Mouse (Mus musculus) liver, embryonic 11.5 days (tissue): Measurements from ENCODE around the gene Mtfr1l. TPM values are rescaled to one million over a fixed set of nuclear protein-coding genes. Genes with fewer than 3 reads are reported as not detected.

Experiments
- ATAC-seq: fragments of 200-750 bp; cut with Nextera tagmentation; replicated peaks from 2 replicates; pipeline ENCODE4 v1.8.0; 2017; ENCODE audit warnings: moderate number of reproducible peaks, mild to moderate bottlenecking, moderate TSS enrichment, moderate library complexity; ENCODE audit not compliant: low FRiP score
- DNase-seq: peaks from one replicate; pipeline ENCODE4 v3.0.0-alpha.2; 2017; ENCODE audit warnings: low spot score
- H3K27ac ChIP-seq: fragments of 300-500 bp; sonication (generic); 2 replicates; pipeline ENCODE4 v1.5.1; 2014; ENCODE audit warnings: mild to moderate bottlenecking, low read depth, low read length, control low read depth
- H3K27me3 ChIP-seq: fragments of 300-500 bp; sonication (generic); replicated peaks from 2 replicates; pipeline ENCODE4 v1.6.1; 2014; ENCODE audit warnings: low read length, mixed read lengths; ENCODE audit not compliant: control insufficient read depth, insufficient read depth
- H3K36me3 ChIP-seq: fragments of 300-500 bp; sonication (generic); 2 replicates; pipeline ENCODE4 v1.6.1; 2014; ENCODE audit warnings: mild to moderate bottlenecking, low read length, moderate library complexity, mixed read lengths; ENCODE audit not compliant: control insufficient read depth, insufficient read depth
- H3K4me1 ChIP-seq: fragments of 300-500 bp; sonication (generic); replicated peaks from 2 replicates; pipeline ENCODE4 v1.6.1; 2014; ENCODE audit warnings: low read length, mixed read lengths; ENCODE audit not compliant: control insufficient read depth, insufficient read depth
- H3K4me2 ChIP-seq: fragments of 300-500 bp; sonication (generic); 2 replicates; pipeline ENCODE4 v1.6.1; 2014; ENCODE audit warnings: mild to moderate bottlenecking, control low read depth, moderate library complexity
- H3K4me3 ChIP-seq: fragments of 300-500 bp; sonication (generic); 2 replicates; pipeline ENCODE4 v1.5.1; 2014; ENCODE audit warnings: low read depth, low read length, control low read depth
- H3K9ac ChIP-seq: fragments of 300-500 bp; sonication (generic); 2 replicates; pipeline ENCODE4 v1.6.1; 2014; ENCODE audit warnings: low read depth, low read length, control low read depth
- H3K9me3 ChIP-seq: fragments of 300-500 bp; sonication (generic); 2 replicates; pipeline ENCODE4 v1.6.1; 2016; ENCODE audit warnings: low read length, inconsistent platforms, mixed read lengths; ENCODE audit not compliant: control insufficient read depth
- whole genome bisulfite sequencing: fragments of 180-500 bp; shearing (Covaris S2); extraction: QIAGEN DNeasy Blood & Tissue Kit; methylation state at CpG from one replicate; pipeline ENCODE4 v1.1.7; 2014; 5-methylcytosine and 5-hydroxymethylcytosine counted together
- polyA plus RNA-seq: library from polyadenylated mRNA; unstranded; fragments of >200 nt; fragmentation: Nextera tagmentation; extraction: Ambion mirVana; gene quantifications from 2 replicates; pipeline ENCODE4 v1.2.1, GENCODE M21; 2014

Mtfr1l gene
- polyA plus RNA-seq, 1 experiment from 2014 or later: 107 TPM

GRCm38 (mm10) chr4:134483078-134483688 is 52.0 kb downstream of the Mtfr1l start:
- ATAC-seq (no peak), DNase-seq (no peak)
- Histone ChIP-seq H3K4me2 (no peak overlapping the region), H3K4me1 (no peaks in the 10 kb centered on the region), H3K9me3 (no peaks in the 10 kb centered on the region), H3K4me3 (no peak overlapping the region), H3K9ac (no peak overlapping the region), H3K27me3 (0 out of 2 replicates have a peak, but pooled peaks cover 7% of the 10 kb centered on the region), H3K27ac (no peak overlapping the region), H3K36me3 (no peaks in the 10 kb centered on the region)
- WGBS: 68% methylated on average over 6 of the region's 6 CpGs

GRCm38 (mm10) chr4:134482442-134482841 is 52.7 kb downstream of the Mtfr1l start:
- Histone ChIP-seq H3K9me3 (no peaks in the 10 kb centered on the region), H3K4me2 (no peak overlapping the region), H3K36me3 (no peaks in the 10 kb centered on the region), H3K9ac (no peak overlapping the region), H3K4me3 (no peak overlapping the region), H3K27me3 (0 out of 2 replicates have a peak, but pooled peaks cover 7% of the 10 kb centered on the region), H3K27ac (no peak overlapping the region), H3K4me1 (no peaks in the 10 kb centered on the region)
- no peak for DNase-seq
- no peak for ATAC-seq
- 74% methylated on average over 8 of the region's 8 CpGs for whole genome bisulfite sequencing

GRCm38 (mm10) chr4:134481270-134481669 is 53.9 kb downstream of the Mtfr1l start:
- H3K4me1 ChIP-seq: no peaks in the 10 kb centered on the region; the same call in 1 of the 2 replicates
- no peak overlapping the region for H3K9ac ChIP-seq
- no peak overlapping the region for H3K27ac ChIP-seq
- ATAC-seq (no peak), DNase-seq (no peak)
- H3K27me3 ChIP-seq: 0 out of 2 replicates have a peak, but pooled peaks cover 7% of the 10 kb centered on the region
- 52% methylated on average over 6 of the region's 6 CpGs for WGBS
- peaks cover 3% of the 10 kb centered on the region; the same call in 1 of the 2 replicates for H3K36me3 ChIP-seq
- H3K9me3 ChIP-seq: no peaks in the 10 kb centered on the region
- no peak overlapping the region for H3K4me2 ChIP-seq
- H3K4me3 ChIP-seq: no peak overlapping the region

GRCm38 (mm10) chr4:134480864-134481263 is 54.3 kb downstream of the Mtfr1l start:
- DNase-seq (no peak), ATAC-seq (peak; percentile 54)
- WGBS: 21% methylated on average over 6 of the region's 6 CpGs
- no peaks in the 10 kb centered on the region for H3K9me3 ChIP-seq
- H3K4me1 ChIP-seq: no peaks in the 10 kb centered on the region; the same call in 1 of the 2 replicates
- H3K4me3 ChIP-seq: no peak overlapping the region
- H3K27me3 ChIP-seq: 0 out of 2 replicates have a peak, but pooled peaks cover 7% of the 10 kb centered on the region
- no peak overlapping the region for H3K27ac ChIP-seq
- H3K36me3 ChIP-seq: peaks cover 5% of the 10 kb centered on the region
- H3K9ac ChIP-seq: no peak overlapping the region
- H3K4me2 ChIP-seq: no peak overlapping the region

- H3K4me3 ChIP-seq: no peak overlapping the region
- peaks cover 9% of the 10 kb centered on the region for H3K36me3 ChIP-seq
- H3K9ac ChIP-seq: no peak overlapping the region
- DNase-seq: no peak
- ATAC-seq: no peak
- no peak overlapping the region for H3K27ac ChIP-seq
- WGBS: 79% methylated on average over 4 of the region's 4 CpGs
- no peaks in the 10 kb centered on the region for H3K9me3 ChIP-seq
- 0 out of 2 replicates have a peak, but pooled peaks cover 7% of the 10 kb centered on the region for H3K27me3 ChIP-seq
- no peak overlapping the region for H3K4me2 ChIP-seq
- no peaks in the 10 kb centered on the region; the same call in 1 of the 2 replicates for H3K4me1 ChIP-seq
Observed at GRCm38 (mm10) chr4:134479839-134480238, 55.3 kb downstream of the Mtfr1l start.

GRCm38 (mm10) chr4:134478031-134478430 is 57.2 kb downstream of the Mtfr1l start:
- DNase-seq: peak; percentile 90
- Histone ChIP-seq H3K9me3 (no peaks in the 10 kb centered on the region), H3K27ac (no peak overlapping the region), H3K36me3 (peaks cover 21% of the 10 kb centered on the region), H3K27me3 (0 out of 2 replicates have a peak, but pooled peaks cover 3% of the 10 kb centered on the region), H3K4me1 (no peaks in the 10 kb centered on the region; the same call in 1 of the 2 replicates), H3K4me3 (no peak overlapping the region), H3K4me2 (no peak overlapping the region), H3K9ac (no peak overlapping the region)
- 9% methylated on average over 9 of the region's 9 CpGs for WGBS
- ATAC-seq: peak; percentile 56; the same call in 1 of the 2 replicates

GRCm38 (mm10) chr4:134476899-134477298 is 58.3 kb downstream of the Mtfr1l start:
- no peak overlapping the region for H3K27ac ChIP-seq
- DNase-seq: no peak

More at GRCm38 (mm10) chr4:134476899-134477298, 58.3 kb downstream of the Mtfr1l start:
- Histone ChIP-seq H3K36me3 (peaks cover 26% of the 10 kb centered on the region), H3K4me2 (no peak overlapping the region), H3K27me3 (no peaks in the 10 kb centered on the region), H3K4me3 (no peak overlapping the region), H3K9me3 (no peaks in the 10 kb centered on the region), H3K4me1 (no peaks in the 10 kb centered on the region; the same call in none of the 2 replicates), H3K9ac (no peak overlapping the region)
- 89% methylated on average over 8 of the region's 8 CpGs for WGBS
- ATAC-seq: no peak
